Mouse (Mus musculus): ENCODE measurements around the gene Fermt3.

DNA sequence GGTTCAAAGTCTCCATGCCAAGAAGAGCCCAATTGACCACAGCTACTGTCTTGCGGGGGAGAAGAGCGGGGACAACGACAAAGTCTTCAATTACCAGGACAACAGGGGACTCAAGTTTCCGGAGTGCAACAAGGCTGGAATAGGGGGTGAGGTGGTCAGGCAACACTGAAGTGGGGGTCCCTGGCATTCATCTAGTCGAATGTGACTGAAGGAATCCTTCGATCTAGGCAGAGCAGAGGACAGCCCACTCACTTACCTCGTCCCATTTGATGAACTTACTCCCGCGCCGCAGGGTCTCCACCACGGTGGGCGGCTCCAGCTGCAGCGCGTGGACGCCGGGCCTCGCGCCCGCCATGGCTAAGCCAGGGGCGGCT, 50.0 kb downstream of the Fermt3 start:
- TF ChIP-seq CTCF (IDR thresholded peaks at IDR 0.05; ENCODE audit: borderline replicate concordance, extremely low read depth, insufficient read depth, insufficient read length) = no peak
- no peak for TF ChIP-seq POLR2A (IDR thresholded peaks at IDR 0.05; ENCODE audit: borderline replicate concordance, extremely low read depth, insufficient read depth, insufficient read length, poor library complexity, severe bottlenecking)
